Mouse (Mus musculus): Measurements from ENCODE around the gene Mitf. TPM values are rescaled to one million over a fixed set of nuclear protein-coding genes. Genes with fewer than 3 reads are reported as not detected.
A peak's percentile ranks its signal among the peaks of the same experiment; 100 is the strongest.

Mitf gene
- total and polyA plus RNA-seq, 2 experiments from 2014 or later, result 2.6 to 7.0 TPM

DNA sequence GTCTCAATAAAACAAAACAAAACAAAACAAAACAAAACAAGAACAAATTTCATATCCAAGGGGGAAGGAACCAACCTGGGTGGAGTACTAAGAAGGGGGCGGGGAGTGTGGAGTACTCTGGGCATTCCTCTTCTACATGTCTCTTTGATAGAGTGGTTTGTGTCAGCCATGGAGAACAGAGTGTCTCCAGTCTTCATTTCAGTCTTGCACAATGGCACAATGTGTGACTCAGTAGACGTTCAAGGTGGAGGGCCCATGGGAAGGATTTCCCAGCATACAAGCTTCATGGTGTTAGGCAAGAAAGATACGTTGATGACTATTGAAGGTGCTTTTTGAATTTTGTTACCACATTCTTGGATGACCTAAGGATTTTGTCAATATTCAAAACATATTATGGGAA, 117.4 kb downstream of the Mitf start:
- 95% methylated on average over 3 of the region's 3 CpGs for WGBS
- no peaks in the 10 kb centered on the region for H3K27me3 ChIP-seq (ENCODE audit: insufficient read depth, low read length)
- no peaks in the 10 kb centered on the region for H3K36me3 ChIP-seq (ENCODE audit: insufficient read depth, low read length)
- DNase-seq (ENCODE audit: low spot score) (no peak), ATAC-seq (no peak)
- H3K27ac ChIP-seq, result no peak overlapping the region
- H3K9me3 ChIP-seq (ENCODE audit: low read length), result no peaks in the 10 kb centered on the region
- no peak overlapping the region for H3K9ac ChIP-seq (replicated peaks; ENCODE audit: low read length)
- H3K4me1 ChIP-seq (ENCODE audit: insufficient read depth, low read length), result no peaks in the 10 kb centered on the region
- H3K4me3 ChIP-seq (ENCODE audit: low read length), result no peak overlapping the region
- no peak overlapping the region for H3K4me2 ChIP-seq (ENCODE audit: low read depth, low read length)
- TF ChIP-seq CTCF (IDR thresholded peaks at IDR 0.05; ENCODE audit: low read depth), result no peak

DNA sequence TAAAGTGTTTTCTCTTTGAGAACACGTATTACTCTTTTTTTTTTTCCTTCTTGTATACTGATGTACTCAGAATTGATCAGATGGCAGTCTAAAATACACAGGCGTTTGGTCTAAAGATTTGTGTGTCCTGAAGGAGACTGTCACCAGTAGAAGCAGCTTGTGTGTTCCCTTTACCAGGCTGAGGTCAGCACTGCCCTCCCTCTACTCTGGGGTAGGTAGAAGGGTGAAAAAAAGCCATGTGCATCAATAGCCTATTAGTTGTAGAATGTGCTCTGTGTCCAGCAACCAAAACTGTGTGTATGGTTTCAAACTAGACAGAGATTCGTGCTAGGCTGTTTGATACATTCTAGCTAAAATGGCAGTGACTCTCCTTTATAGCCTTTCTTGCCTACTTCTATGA, 122.2 kb downstream of the Mitf start:
- ATAC-seq, result no peak
- 81% methylated on average over 3 of the region's 3 CpGs for WGBS
- no peak for DNase-seq (ENCODE audit: low spot score)
- Histone ChIP-seq H3K4me2 (ENCODE audit: low read depth, low read length) (no peak overlapping the region), H3K9ac (replicated peaks; ENCODE audit: low read length) (no peak overlapping the region), H3K9me3 (ENCODE audit: low read length) (no peaks in the 10 kb centered on the region), H3K27ac (no peak overlapping the region), H3K4me1 (ENCODE audit: insufficient read depth, low read length) (no peaks in the 10 kb centered on the region), H3K4me3 (ENCODE audit: low read length) (no peak overlapping the region), H3K36me3 (ENCODE audit: insufficient read depth, low read length) (no peaks in the 10 kb centered on the region), H3K27me3 (ENCODE audit: insufficient read depth, low read length) (no peaks in the 10 kb centered on the region)
- TF ChIP-seq CTCF (IDR thresholded peaks at IDR 0.05; ENCODE audit: low read depth), result no peak

DNA sequence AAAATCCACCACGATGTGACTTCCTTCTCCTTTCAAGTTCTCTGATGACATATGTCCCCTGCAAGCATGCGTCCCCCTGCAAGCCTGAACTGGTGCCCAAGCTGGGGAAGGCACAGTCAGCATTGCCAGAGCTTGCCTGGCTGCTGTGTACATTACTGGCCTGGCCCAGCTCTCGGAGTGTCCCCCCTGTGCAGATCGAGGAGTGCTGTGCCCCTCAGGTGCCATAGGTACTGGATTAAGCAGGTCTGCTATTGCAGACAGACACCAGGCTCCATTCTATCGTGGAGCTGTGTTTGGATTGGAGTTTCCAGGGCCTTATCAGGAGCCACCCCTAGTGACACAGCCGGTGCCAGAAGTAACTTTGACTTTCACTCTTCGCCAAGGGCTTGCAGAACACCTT, 122.6 kb downstream of the Mitf start:
- Histone ChIP-seq H3K4me1 (ENCODE audit: insufficient read depth, low read length) (no peaks in the 10 kb centered on the region), H3K4me3 (ENCODE audit: low read length) (no peak overlapping the region), H3K27me3 (ENCODE audit: insufficient read depth, low read length) (no peaks in the 10 kb centered on the region), H3K36me3 (ENCODE audit: insufficient read depth, low read length) (no peaks in the 10 kb centered on the region), H3K4me2 (ENCODE audit: low read depth, low read length) (no peak overlapping the region), H3K27ac (no peak overlapping the region), H3K9ac (replicated peaks; ENCODE audit: low read length) (no peak overlapping the region), H3K9me3 (ENCODE audit: low read length) (no peaks in the 10 kb centered on the region)
- no peak for TF ChIP-seq CTCF (IDR thresholded peaks at IDR 0.05; ENCODE audit: low read depth)
- 67% methylated on average over 7 of the region's 7 CpGs for WGBS
- ATAC-seq (no peak), DNase-seq (ENCODE audit: low spot score) (no peak)

DNA sequence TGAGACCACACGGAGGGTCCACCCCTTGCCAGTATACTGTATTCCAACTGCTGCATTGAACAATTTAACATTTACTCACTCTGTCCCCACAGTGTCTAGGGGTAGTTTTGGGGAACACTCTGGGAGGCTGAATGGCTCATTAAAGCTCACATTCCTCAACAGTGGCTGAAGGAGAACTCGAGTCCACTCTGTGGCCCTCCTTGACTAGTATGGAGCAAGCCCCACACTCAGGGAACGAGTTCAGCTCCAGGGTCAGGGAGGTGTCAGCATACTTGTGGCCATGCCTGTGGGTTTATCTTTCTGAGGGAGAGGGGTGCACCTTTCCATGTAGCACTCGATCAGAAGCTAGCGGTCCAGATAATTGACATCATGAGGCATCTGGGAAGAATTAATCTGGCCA, 130.3 kb downstream of the Mitf start:
- no peak for TF ChIP-seq CTCF (IDR thresholded peaks at IDR 0.05; ENCODE audit: low read depth)
- DNase-seq (ENCODE audit: low spot score), result no peak
- H3K4me1 ChIP-seq (ENCODE audit: insufficient read depth, low read length), result no peaks in the 10 kb centered on the region
- no peak overlapping the region for H3K4me3 ChIP-seq (ENCODE audit: low read length)
- WGBS, result 75% methylated on average over 5 of the region's 5 CpGs
- no peaks in the 10 kb centered on the region for H3K27me3 ChIP-seq (ENCODE audit: insufficient read depth, low read length)
- no peak overlapping the region for H3K4me2 ChIP-seq (ENCODE audit: low read depth, low read length)
- no peak for ATAC-seq
- no peak overlapping the region for H3K27ac ChIP-seq
- no peaks in the 10 kb centered on the region for H3K36me3 ChIP-seq (ENCODE audit: insufficient read depth, low read length)
- H3K9ac ChIP-seq (replicated peaks; ENCODE audit: low read length), result no peak overlapping the region
- H3K9me3 ChIP-seq (ENCODE audit: low read length), result no peaks in the 10 kb centered on the region

DNA sequence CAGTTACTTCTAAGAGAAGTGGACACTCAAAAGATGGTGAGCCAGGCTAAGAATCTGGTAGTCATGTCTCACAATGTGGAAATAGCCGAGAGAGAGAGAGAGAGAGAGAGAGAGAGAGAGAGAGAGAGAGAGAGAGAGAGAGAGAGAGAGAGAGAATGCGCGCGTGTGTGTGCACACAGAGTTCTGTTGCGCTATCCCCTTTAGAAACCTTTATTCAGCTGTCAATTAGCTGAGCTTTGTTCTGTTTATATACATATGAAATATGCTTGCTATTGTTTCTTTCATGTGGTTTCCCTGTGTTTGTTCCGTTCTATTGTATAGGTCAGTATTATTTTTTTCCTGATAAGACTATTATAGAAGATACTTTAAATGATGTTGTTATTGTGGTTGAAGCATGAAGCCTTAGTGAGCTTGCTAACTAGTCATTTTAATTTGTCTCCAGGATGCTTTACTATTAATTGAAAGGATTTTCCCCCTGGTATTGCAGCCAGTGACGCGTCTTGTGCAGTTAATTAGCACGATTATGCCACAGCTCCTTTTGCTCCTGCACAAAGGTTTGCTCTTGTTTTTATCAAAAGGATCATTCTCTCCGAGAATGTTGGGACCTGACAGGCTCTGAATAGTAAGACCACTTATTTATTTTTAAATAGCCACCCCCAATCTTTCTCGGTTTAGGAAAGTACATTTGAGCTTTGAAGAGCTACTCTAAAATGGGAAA, 131.2 kb downstream of the Mitf start:
- no peak for TF ChIP-seq CTCF (IDR thresholded peaks at IDR 0.05; ENCODE audit: low read depth)
- Histone ChIP-seq H3K27ac (no peak overlapping the region), H3K36me3 (ENCODE audit: insufficient read depth, low read length) (no peaks in the 10 kb centered on the region), H3K4me1 (ENCODE audit: insufficient read depth, low read length) (no peaks in the 10 kb centered on the region), H3K9ac (replicated peaks; ENCODE audit: low read length) (no peak overlapping the region), H3K4me3 (ENCODE audit: low read length) (no peak overlapping the region), H3K27me3 (ENCODE audit: insufficient read depth, low read length) (no peaks in the 10 kb centered on the region), H3K9me3 (ENCODE audit: low read length) (no peaks in the 10 kb centered on the region), H3K4me2 (ENCODE audit: low read depth, low read length) (peak overlapping the region; percentile 30)
- ATAC-seq (no peak), DNase-seq (ENCODE audit: low spot score) (peak; percentile 41)
- WGBS, result 27% methylated on average over 11 of the region's 11 CpGs

DNA sequence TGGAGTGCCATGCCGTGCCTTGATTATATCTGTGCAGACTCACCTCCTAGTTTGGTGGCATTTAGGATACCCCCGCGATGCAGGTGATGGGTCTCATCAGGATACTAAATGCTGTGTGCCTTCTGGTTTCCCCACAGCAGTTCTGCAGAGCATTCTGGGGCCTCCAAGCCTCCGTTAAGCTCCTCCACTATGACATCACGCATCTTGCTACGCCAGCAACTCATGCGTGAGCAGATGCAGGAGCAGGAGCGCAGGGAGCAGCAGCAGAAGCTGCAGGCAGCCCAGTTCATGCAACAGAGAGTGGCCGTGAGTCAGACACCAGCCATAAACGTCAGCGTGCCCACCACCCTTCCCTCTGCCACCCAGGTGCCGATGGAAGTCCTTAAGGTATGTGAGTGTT, 134.1 kb downstream of the Mitf start:
- ATAC-seq, result no peak
- Histone ChIP-seq H3K4me2 (ENCODE audit: low read depth, low read length) (no peak overlapping the region), H3K9ac (replicated peaks; ENCODE audit: low read length) (no peak overlapping the region), H3K4me1 (ENCODE audit: insufficient read depth, low read length) (no peaks in the 10 kb centered on the region), H3K27ac (no peak overlapping the region), H3K27me3 (ENCODE audit: insufficient read depth, low read length) (no peaks in the 10 kb centered on the region), H3K36me3 (ENCODE audit: insufficient read depth, low read length) (no peaks in the 10 kb centered on the region), H3K9me3 (ENCODE audit: low read length) (no peaks in the 10 kb centered on the region), H3K4me3 (ENCODE audit: low read length) (no peak overlapping the region)
- DNase-seq (ENCODE audit: low spot score), result no peak
- 75% methylated on average over 12 of the region's 12 CpGs for WGBS
- TF ChIP-seq CTCF (IDR thresholded peaks at IDR 0.05; ENCODE audit: low read depth), result no peak

DNA sequence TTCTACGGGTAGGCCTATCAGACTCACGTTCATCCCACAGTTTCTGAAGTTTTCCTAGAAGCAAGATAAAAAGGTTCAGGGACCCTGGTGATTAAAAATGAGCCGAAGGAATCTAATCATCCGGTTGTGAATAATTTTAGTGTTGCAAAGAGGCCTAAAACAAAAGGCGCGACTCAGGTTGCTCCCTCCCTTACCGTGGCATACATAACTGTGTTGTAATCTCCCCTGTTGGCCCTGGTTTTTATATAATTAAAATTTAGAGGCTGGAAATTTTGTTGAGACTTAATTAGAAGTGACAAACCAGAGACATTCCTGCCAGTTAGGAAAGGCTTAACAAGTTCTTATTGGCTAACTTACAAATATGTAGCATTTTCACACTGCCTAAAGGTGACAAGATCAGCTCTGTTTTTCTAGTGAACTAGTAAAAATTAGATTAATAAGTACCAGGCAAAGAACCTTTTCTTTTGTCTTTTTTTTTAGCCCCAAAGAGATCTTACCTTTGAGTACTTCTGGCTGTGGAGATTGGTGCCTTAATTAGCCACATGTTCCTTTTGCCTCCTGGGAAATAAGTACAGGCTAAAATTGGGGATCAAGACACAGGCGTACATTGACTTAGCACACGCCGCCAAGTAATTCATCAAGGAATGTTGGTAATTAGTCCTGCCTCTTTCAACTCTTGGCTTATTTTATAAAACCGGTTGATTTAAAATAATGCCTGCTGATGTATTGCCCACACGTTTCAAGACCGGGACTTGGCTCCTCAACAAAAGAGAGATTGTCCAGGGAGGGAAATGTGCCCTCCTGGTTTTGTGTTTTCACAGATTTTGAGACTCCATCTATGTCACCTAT, 143.4 kb downstream of the Mitf start:
- H3K9ac ChIP-seq (replicated peaks; ENCODE audit: low read length), result no peak overlapping the region
- ATAC-seq (no peak), DNase-seq (ENCODE audit: low spot score) (peak; percentile 57)
- H3K27me3 ChIP-seq (ENCODE audit: insufficient read depth, low read length), result no peaks in the 10 kb centered on the region
- H3K36me3 ChIP-seq (ENCODE audit: insufficient read depth, low read length), result no peaks in the 10 kb centered on the region
- TF ChIP-seq CTCF (IDR thresholded peaks at IDR 0.05; ENCODE audit: low read depth), result no peak
- no peak overlapping the region for H3K4me3 ChIP-seq (ENCODE audit: low read length)
- no peak overlapping the region for H3K27ac ChIP-seq
- no peaks in the 10 kb centered on the region for H3K4me1 ChIP-seq (ENCODE audit: insufficient read depth, low read length)
- H3K9me3 ChIP-seq (ENCODE audit: low read length), result no peaks in the 10 kb centered on the region
- no peak overlapping the region for H3K4me2 ChIP-seq (ENCODE audit: low read depth, low read length)
- WGBS, result 42% methylated on average over 13 of the region's 13 CpGs
